Mouse (Mus musculus): ENCODE measurements around the gene Klhl20. TPM values are rescaled to one million over a fixed set of nuclear protein-coding genes. Genes with fewer than 3 reads are reported as not detected.
A peak's percentile ranks its signal among the peaks of the same experiment; 100 is the strongest.

Klhl20 gene
- total RNA-seq, 1 experiment from 2014 or later, result 16.2 TPM

GRCm38 (mm10) chr1:161076238-161076637 is 55.1 kb downstream of the Klhl20 start:
- DNase-seq, result no peak

DNA sequence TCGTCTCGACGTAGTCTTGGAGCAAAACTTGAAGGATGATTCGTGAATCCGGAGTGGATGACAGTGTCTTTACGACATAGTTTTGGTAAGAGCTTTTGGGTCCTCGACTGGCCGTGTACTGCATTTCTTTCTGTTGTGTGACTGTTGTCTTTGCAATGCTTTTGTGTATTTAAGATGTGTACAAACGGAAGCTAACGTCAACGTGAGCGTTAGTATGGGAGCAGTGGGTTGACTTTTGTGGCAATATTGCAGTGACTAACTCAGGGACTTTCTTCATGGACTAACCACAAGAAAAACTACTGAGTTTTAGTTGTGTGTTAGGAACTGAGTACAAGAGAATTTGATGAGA is 60.1 kb downstream of the Klhl20 start:
- DNase-seq, result no peak

DNA sequence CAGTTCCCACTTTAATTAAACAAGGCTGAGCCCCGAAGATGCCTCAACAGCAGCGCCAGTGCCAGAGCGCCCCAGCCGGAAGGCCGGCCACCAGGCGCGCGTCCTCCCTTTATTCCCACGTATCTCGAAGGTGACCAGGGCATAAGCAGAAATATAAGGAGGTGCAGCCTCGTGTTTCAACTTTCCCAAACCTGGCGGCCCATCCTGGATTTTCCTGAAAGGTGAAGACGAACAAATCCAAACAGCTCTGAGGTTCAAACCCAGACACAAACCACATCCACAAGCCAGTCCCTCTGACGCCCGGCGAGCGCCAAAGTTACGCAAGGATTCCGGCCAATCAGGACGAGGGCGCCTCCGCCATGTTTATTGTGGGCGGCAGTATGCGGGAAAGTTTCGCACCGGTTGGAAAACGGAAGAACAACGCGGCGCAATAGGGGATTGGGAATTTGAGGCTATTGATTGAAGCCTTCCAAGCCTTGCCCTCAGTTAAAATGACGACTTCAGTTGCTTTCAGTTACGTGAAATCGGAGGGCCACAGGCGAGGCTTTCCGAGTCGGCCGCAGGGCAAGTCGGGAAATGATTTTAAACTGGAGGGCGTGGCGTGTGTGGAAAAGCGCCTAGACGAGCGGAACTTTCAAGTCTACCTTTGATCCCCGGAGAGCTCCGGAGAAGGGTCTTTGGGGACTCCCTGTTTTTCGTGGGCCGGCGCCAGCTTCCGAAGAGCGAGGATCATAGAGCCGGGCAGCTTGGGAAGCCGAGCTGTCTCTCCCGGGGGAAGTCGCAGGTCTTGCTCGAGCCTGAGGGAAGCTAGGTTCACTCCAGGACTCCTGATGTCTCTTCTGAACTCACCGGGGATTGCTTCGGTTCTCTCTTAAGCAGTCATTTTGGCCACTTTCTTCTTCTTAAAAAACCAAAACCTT is 60.7 kb downstream of the Klhl20 start, which contains the start of the genes Dars2 and Cenpl:
Dars2 (minus strand) TSS at position 307 of the 920 bp plus-strand sequence.
Cenpl (plus strand) TSS at position 362 of the 920 bp plus-strand sequence.
- DNase-seq, result peak; percentile 98

DNA sequence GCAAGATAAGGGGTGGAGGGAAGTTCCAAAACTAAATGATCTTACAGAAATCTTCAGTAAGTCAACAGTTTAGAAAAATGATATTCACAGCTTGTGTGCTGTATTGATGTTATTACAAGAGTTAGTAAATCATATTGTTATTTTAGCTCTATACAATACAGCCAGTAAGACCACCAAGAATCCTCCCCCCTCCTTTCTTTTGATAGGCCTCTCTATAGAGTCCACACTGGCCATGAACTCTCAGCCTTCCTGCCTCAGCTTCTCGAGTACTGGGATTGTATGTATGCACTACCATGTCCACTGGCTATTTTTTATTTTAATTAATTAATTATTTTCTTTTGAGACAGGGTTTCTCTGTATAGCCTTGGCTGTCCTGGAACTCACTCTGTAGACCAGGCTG is 68.0 kb downstream of the Klhl20 start:
- DNase-seq, result no peak

- DNase-seq, result no peak
Measured at GRCm38 (mm10) chr1:161057164-161057563, 74.1 kb downstream of the Klhl20 start.

DNA sequence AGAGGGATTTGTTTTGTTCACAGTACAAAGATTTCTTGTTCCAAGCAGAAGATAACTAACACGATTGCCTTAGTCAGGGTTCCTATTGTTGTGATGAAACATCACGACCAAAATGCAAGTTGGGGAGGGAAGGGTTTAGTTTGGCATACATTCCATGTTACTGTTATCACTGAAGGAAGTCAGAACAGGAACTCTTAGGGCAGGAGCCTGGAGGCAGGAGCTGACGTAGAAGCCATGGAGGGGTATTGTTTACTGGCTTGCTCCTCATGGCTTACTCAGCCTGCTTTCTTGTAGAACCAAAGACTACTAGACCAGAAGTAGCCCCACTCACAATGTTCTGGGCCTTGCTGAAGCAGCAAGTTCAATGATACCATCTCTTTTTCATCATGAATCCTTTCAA is 84.3 kb downstream of the Klhl20 start:
- DNase-seq, result no peak

GRCm38 (mm10) chr1:161041261-161042020 is 89.9 kb downstream of the Klhl20 start:
- DNase-seq, result no peak

- DNase-seq, result no peak
Measured at GRCm38 (mm10) chr1:161040855-161041254, 90.5 kb downstream of the Klhl20 start.

GRCm38 (mm10) chr1:161040426-161040770 is 90.9 kb downstream of the Klhl20 start:
- DNase-seq, result no peak

- DNase-seq, result no peak
Measured at GRCm38 (mm10) chr1:161039741-161040425, 91.4 kb downstream of the Klhl20 start.

- DNase-seq, result no peak
Measured at GRCm38 (mm10) chr1:161038968-161039721, 92.2 kb downstream of the Klhl20 start.

Other genes starting within 250 kb of the Klhl20 start
- gene Rc3h1, start 225.1 kb downstream of the Klhl20 start, total RNA-seq (2021), result 44.0 and 46.1 TPM in 2 replicates
- 25.9 and 489 TPM in 2 replicates for gene Serpinc1, start 152.9 kb downstream of the Klhl20 start, total RNA-seq (2021)
- gene Zbtb37, start 96.7 kb downstream of the Klhl20 start, total RNA-seq (2021), result 12.9 and 14.3 TPM in 2 replicates
- gene Dars2, start 60.9 kb downstream of the Klhl20 start, total RNA-seq (2021), result 25.3 and 32.9 TPM in 2 replicates
- gene Cenpl, start 60.8 kb downstream of the Klhl20 start, total RNA-seq (2021), result 4.5 and 4.9 TPM in 2 replicates
- gene Ankrd45, start 11.2 kb upstream of the Klhl20 start, total RNA-seq (2021), result 4.5 and 5.1 TPM in 2 replicates
- not detected in 2 replicates for gene Tex50, start 27.8 kb upstream of the Klhl20 start, total RNA-seq (2021)
- 401 and 414 TPM in 2 replicates for gene Prdx6, start 119.7 kb upstream of the Klhl20 start, total RNA-seq (2021)